Comparison of ENCODE assay signal across 9 mouse cellular contexts in genomic region chr13:33894207-33894606, GRCm38 (mm10). TPM values are rescaled to one million over a fixed set of nuclear protein-coding genes. Genes with fewer than 3 reads are reported as not detected.
DNase-seq lines count a peak whose midpoint lies in the region; ATAC-seq and TF ChIP-seq lines count a peak whose summit lies in the region.
"Had no signal": no experiment of that assay in that cellular context is flagged by ENCODE, and none has a peak within 500 bp of the region (broad histone marks: within the 10 kb centered on the region; RNA-seq: fewer than 3 reads in every experiment).

No protein-coding gene starts in this region.

- no peak overlapping the region for H3K27ac ChIP-seq in liver, embryonic 12.5 days
- no peak overlapping the region for H3K27ac ChIP-seq in embryonic facial prominence, embryonic 11.5 days (replicated peaks; ENCODE audit: low read depth, low read length)
- H3K27ac ChIP-seq in lung, postnatal 0 days (ENCODE audit: low read length), result no peak overlapping the region
- H3K27ac ChIP-seq: heart, embryonic 15.5 days had no signal

- H3K36me3 ChIP-seq in liver, embryonic 12.5 days, result no peaks in the 10 kb centered on the region
- H3K36me3 ChIP-seq in embryonic facial prominence, embryonic 11.5 days (replicated peaks; ENCODE audit: control insufficient read depth, insufficient read depth, low read depth, low read length), result no peaks in the 10 kb centered on the region
- H3K36me3 ChIP-seq in lung, postnatal 0 days (ENCODE audit: insufficient read depth, low read length), result no peaks in the 10 kb centered on the region
- H3K36me3 ChIP-seq: heart, embryonic 15.5 days had no signal

- 38% methylated on average over 2 of the region's 2 CpGs for WGBS in liver, embryonic 12.5 days (ENCODE audit: insufficient replicate concordance)
- 35% methylated on average over 2 of the region's 2 CpGs for WGBS in embryonic facial prominence, embryonic 11.5 days
- WGBS in lung, postnatal 0 days, result 31% methylated on average over 2 of the region's 2 CpGs

- TF ChIP-seq CTCF in lung, postnatal 0 days (IDR thresholded peaks at IDR 0.05), result peak; percentile 68

- H3K4me3 ChIP-seq in liver, embryonic 12.5 days, result no peak overlapping the region
- H3K4me3 ChIP-seq in embryonic facial prominence, embryonic 11.5 days (ENCODE audit: low read depth, low read length), result no peak overlapping the region
- no peak overlapping the region for H3K4me3 ChIP-seq in lung, postnatal 0 days (ENCODE audit: low read depth, low read length)
- H3K4me3 ChIP-seq: heart, embryonic 15.5 days had no signal

- ATAC-seq in liver, embryonic 12.5 days, result no peak
- no peak for ATAC-seq in embryonic facial prominence, embryonic 11.5 days (replicated peaks; ENCODE audit: insufficient number of reproducible peaks, low FRiP score, low TSS enrichment, low read depth)
- ATAC-seq in lung, postnatal 0 days, result no peak
- ATAC-seq in erythroblast, adult 5-6 weeks (replicated peaks; ENCODE audit: low FRiP score, poor library complexity, severe bottlenecking), result no peak

- H3K9ac ChIP-seq in liver, embryonic 12.5 days, result no peak overlapping the region
- no peak overlapping the region for H3K9ac ChIP-seq in embryonic facial prominence, embryonic 11.5 days (replicated peaks; ENCODE audit: low read length)
- no peak overlapping the region for H3K9ac ChIP-seq in lung, postnatal 0 days (replicated peaks; ENCODE audit: low read depth)
- H3K9ac ChIP-seq: heart, embryonic 15.5 days had no signal

- H3K9me3 ChIP-seq in liver, embryonic 12.5 days (replicated peaks), result no peaks in the 10 kb centered on the region
- no peaks in the 10 kb centered on the region for H3K9me3 ChIP-seq in embryonic facial prominence, embryonic 11.5 days (replicated peaks; ENCODE audit: control insufficient read depth, low read length)
- no peaks in the 10 kb centered on the region for H3K9me3 ChIP-seq in lung, postnatal 0 days (ENCODE audit: low read length)
- H3K9me3 ChIP-seq: heart, embryonic 15.5 days had no signal

- peak; percentile 19 to 63 for DNase-seq in adrenal gland, adult (ENCODE audit: inconsistent age in 2 of 2, low spot score in 1 of 2)
- DNase-seq in adrenal gland, postnatal 4 days (ENCODE audit: low spot score in 2 of 2), result no peak
- DNase-seq in liver, result peak; percentile 12
- DNase-seq in adrenal gland, postnatal 25 days, result peak; percentile 50
- peak; percentile 46 for DNase-seq in embryonic facial prominence, embryonic 11.5 days (ENCODE audit: low spot score)
- peak; percentile 45 for DNase-seq in lung, postnatal 0 days (ENCODE audit: low spot score)

- no peak overlapping the region for H3K4me2 ChIP-seq in liver, embryonic 12.5 days
- H3K4me2 ChIP-seq in embryonic facial prominence, embryonic 11.5 days (ENCODE audit: low read depth, low read length), result no peak overlapping the region
- H3K4me2 ChIP-seq in lung, postnatal 0 days (replicated peaks; ENCODE audit: low read depth, low read length), result no peak overlapping the region
- H3K4me2 ChIP-seq: heart, embryonic 15.5 days had no signal

- no peaks in the 10 kb centered on the region for H3K4me1 ChIP-seq in liver, embryonic 12.5 days
- no peaks in the 10 kb centered on the region for H3K4me1 ChIP-seq in embryonic facial prominence, embryonic 11.5 days (ENCODE audit: control insufficient read depth, insufficient read depth, low read length)
- no peaks in the 10 kb centered on the region for H3K4me1 ChIP-seq in lung, postnatal 0 days (ENCODE audit: insufficient read depth, low read depth, low read length)
- H3K4me1 ChIP-seq: heart, embryonic 15.5 days had no signal

- H3K27me3 ChIP-seq in liver, embryonic 12.5 days (replicated peaks), result no peaks in the 10 kb centered on the region
- H3K27me3 ChIP-seq in embryonic facial prominence, embryonic 11.5 days (ENCODE audit: control insufficient read depth, insufficient read depth, low read length), result no peaks in the 10 kb centered on the region
- no peaks in the 10 kb centered on the region for H3K27me3 ChIP-seq in lung, postnatal 0 days (replicated peaks; ENCODE audit: insufficient read depth, low read length)
- H3K27me3 ChIP-seq: heart, embryonic 15.5 days had no signal

- TF ChIP-seq EP300 in lung, postnatal 0 days (IDR thresholded peaks at IDR 0.05), result no peak

RNA-seq across cellular contexts. Expression of gene Serpinb6c, which starts 11.3 kb away (rescaled TPM):
- total RNA-seq in adrenal gland, postnatal 4 days (2021), result under 1 TPM; 0.31 TPM
- polyA plus RNA-seq in liver, embryonic 12.5 days (2016; fragmentation: Nextera tagmentation; extraction: Ambion mirVana), result not detected in 2 replicates
- total RNA-seq in adrenal gland, postnatal 25 days (2021), result not detected in 2 replicates
- 0.15 TPM in 1 of 2 replicates, not detected in the other for polyA plus RNA-seq in embryonic facial prominence, embryonic 11.5 days (2014; fragmentation: Nextera tagmentation; extraction: Ambion mirVana)
- polyA plus RNA-seq in lung, postnatal 0 days (2015; fragmentation: Nextera tagmentation; extraction: Ambion mirVana), result not detected in 2 replicates
- total RNA-seq in erythroblast, adult 5-6 weeks (2015; ENCODE audit: low replicate concordance), result not detected in 2 replicates
- total RNA-seq in erythroblast, adult 5-6 weeks (2017; ENCODE audit: low replicate concordance), result not detected in 2 replicates
- polyA plus RNA-seq: heart, embryonic 15.5 days had no signal

RNA-seq across cellular contexts. Expression of gene Serpinb6e, which starts 51.0 kb away (rescaled TPM):
- total RNA-seq in adrenal gland, postnatal 4 days (2021), result not detected
- not detected in 2 replicates for polyA plus RNA-seq in liver, embryonic 12.5 days (2016; fragmentation: Nextera tagmentation; extraction: Ambion mirVana)
- total RNA-seq in adrenal gland, postnatal 25 days (2021), result not detected in 2 replicates
- not detected in 2 replicates for polyA plus RNA-seq in embryonic facial prominence, embryonic 11.5 days (2014; fragmentation: Nextera tagmentation; extraction: Ambion mirVana)
- not detected in 2 replicates for polyA plus RNA-seq in lung, postnatal 0 days (2015; fragmentation: Nextera tagmentation; extraction: Ambion mirVana)
- total RNA-seq in erythroblast, adult 5-6 weeks (2015; ENCODE audit: low replicate concordance), result not detected in 2 replicates
- total RNA-seq in erythroblast, adult 5-6 weeks (2017; ENCODE audit: low replicate concordance), result not detected in 2 replicates
- polyA plus RNA-seq: heart, embryonic 15.5 days had no signal

Comparison
In these comparisons a context has a peak if more than half of its experiments do, and no peak if none do; other contexts are left out.
1. DNase-seq: peak in adrenal gland, adult (2 of 2), liver (single experiment), adrenal gland, postnatal 25 days (single experiment), embryonic facial prominence, embryonic 11.5 days (single experiment) and lung, postnatal 0 days (single experiment); none in adrenal gland, postnatal 4 days (0 of 2).